Mouse (Mus musculus) left cerebral cortex, postnatal 14 days (tissue): ENCODE data around the gene Lat. TPM values are rescaled to one million over a fixed set of nuclear protein-coding genes. Genes with fewer than 3 reads are reported as not detected.
"Not testable (repeated sequence)": the region's sequence is repeated elsewhere in the genome, so short reads cannot be mapped to it uniquely, and the experiment has no call there.

Experiments used
- DNase-seq, 2 experiments: peaks; one replicate each; pipeline ENCODE4 v3.0.0; 2021 to 2022; ENCODE audit warnings: low spot score in 2 of 2, mixed read lengths in 1 of 2
- intact Hi-C: fragments of 180-260 bp; cut with DNase I; formaldehyde crosslinking; loops from one replicate; pipeline ENCODE4 v1.15.1; 2025
- long read RNA-seq, 2 experiments: library from polyadenylated mRNA; stranded (forward); transcript quantifications; one replicate each; pipeline ENCODE4 v2.0.0; 2021
- total RNA-seq, 2 experiments: library from RNA; stranded (reverse); gene quantifications; 2 replicates each; pipeline ENCODE4 v1.2.3; 2021

The Lat gene
- under 1 TPM; 0.30 to 0.33 TPM for total RNA-seq
- long read RNA-seq, experiment 1, result 0 reads
- long read RNA-seq, experiment 2, result 0 reads

DNA sequence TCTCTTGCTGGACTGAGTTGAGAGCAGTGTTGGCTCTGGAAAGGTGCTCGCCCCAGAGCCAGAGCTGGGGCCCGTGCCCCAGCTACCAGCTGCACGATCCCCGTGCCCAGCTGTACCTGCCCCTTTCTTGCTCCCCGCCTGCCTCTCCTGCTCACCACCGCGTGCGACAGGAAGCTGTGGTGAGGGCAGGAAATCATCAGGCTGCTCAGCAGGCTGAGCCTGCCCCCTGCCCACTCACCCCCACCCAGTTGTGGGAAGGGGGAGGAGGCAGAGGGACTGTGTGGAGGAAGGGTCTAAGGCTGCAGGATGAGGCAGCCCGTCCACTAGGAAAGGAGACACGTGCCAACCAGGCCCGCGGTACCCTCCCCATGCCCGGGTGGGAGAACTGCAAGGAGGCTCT is at the start of gene Lat:
Gene Lat, minus strand, starts transcription at position 178 of the 400 bp plus-strand sequence.
- intact Hi-C loops, result no loop called here

DNA sequence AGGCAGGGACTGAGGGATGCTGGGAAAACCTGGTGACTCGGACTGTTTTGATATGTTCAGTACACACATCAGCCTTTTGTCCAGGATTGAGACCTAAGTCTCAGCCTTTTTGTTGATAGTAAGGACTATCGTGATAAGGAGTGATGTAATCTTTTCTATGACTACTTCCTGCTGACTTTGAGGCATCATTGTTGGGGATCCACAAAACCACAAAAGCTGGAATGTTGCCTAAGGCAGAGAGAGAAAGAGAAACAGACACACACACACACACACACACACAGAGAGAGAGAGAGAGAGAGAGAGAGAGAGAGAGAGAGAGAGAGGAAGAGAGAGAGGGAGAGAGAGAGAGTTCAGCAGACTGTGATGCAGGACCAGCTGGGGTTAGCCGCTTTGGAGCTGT is 49.1 kb upstream of the Lat start:
- DNase-seq, result no peak
- intact Hi-C loops, result no loop called here

More for the DNA sequence above, at the start of gene Lat:
- no peak for DNase-seq

DNA sequence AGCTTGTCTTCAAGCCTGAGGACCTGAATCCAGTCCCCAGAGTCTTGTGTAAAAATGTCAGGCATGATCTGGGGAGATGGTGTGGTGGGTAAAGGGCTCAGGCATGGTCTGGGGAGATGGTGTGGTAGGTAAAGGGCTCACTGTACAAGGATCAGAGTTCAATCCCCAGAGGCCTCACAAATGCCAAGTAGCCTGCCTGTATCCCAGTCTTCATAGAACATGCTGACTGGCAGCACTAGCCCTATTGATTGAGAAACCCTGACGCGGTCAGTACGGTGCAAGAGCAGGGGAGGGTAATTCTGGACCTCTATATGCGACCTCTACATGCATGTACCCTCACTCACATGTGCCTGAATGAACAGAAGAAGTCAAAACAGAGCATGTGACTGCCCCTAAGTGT is 48.2 kb upstream of the Lat start:
- no peak for DNase-seq
- intact Hi-C loops, result no loop called here

- intact Hi-C loops, result no loop called here
- DNase-seq, result no peak
Measured at GRCm38 (mm10) chr7:126417045-126417444, 47.7 kb upstream of the Lat start.

DNA sequence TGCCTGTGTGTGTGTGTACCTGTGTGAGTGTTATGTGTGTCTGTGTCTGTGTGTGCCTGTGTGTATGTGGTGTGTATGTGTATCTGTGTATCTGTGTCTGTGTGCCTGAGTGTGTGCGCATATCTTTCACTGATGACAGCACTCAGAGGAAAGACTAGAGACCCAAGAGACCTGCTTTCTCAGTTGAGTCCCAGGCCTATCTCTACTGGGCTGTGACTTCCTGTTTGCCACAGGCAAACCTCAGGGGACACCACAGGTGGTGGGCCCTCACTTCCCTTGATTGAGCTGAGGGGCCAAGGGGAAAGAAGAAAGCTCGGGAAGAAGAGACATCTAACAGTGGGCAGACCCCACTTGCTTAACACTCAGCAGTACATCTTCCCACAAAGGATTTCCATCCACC is 47.2 kb upstream of the Lat start:
- intact Hi-C loops, result no loop called here
- no peak for DNase-seq

DNA sequence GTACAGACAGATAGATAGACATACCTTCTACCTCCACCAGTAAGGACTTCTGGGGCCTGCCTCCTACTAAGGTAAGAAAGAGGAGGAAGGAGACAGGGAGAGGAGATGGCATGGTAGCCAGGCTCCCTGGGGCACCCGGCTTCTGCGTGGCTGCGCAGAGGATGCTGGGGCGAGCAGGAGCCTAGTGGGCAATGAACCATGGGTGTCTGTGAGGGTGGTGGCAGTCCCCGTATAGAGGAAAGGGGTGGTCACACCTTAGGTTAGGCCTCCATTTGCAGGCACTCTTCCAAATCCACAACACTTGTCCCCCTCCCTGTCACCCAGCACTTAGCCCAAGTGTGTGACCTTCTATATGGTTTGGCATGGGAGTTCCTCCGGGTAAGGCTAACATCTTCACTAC is 45.4 kb upstream of the Lat start, which contains the start of gene Cd19:
Gene Cd19, minus strand, starts transcription at position 165 of the 400 bp plus-strand sequence.
- no peak for DNase-seq
- intact Hi-C loops, result no loop called here

GRCm38 (mm10) chr7:126411061-126411460 is 41.7 kb upstream of the Lat start:
- DNase-seq, result no peak
- intact Hi-C loops, result no loop called here

DNA sequence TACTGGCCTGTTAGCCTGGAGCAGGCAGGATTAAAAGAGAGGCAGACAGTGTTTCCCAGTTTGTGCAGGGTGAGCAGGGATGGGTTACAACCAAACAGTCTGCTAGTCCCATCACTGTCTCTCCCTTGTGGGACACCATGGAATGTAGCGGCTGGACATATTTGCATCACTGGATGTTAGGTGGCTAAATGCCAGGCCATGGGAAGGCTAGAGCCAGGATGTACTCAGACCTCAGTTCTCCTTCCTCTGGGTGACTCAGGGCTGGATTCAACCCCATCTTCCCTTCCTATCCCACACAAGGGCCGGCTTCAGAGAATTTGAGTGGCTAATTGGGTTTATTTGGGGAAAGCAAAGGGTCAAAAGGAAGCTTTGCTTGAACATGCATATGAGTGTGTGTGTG is 39.3 kb upstream of the Lat start:
- DNase-seq, result no peak
- intact Hi-C loops, result loop anchor here (5.0 kb wide), 1 partner anchor 49 kb away; no protein-coding TSS in a partner anchor

DNA sequence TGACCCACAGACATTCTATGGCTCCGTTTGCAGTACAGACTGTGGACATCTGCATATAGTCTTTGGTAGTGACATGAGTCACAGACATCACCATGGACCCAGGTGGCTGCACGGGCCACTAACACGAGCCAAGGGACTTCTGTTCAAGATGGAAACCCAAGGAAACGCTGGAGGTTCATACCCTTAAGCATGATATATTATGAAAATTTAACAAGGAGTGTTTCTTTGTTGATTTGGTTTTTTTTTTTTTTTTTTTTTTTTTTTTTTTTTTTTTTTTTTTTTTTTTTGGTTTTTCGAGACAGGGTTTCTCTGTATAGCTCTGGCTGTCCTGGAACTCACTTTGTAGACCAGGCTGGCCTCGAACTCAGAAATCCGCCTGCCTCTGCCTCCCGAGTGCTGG is 33.1 kb upstream of the Lat start:
- DNase-seq, intact Hi-C loops: not testable (repeated sequence)

GRCm38 (mm10) chr7:126399548-126399947 is 30.2 kb upstream of the Lat start:
- intact Hi-C loops, result loop anchor here (5.0 kb wide), 2 partner anchors 68 to 128 kb away; no protein-coding TSS in a partner anchor
- peak; percentile 69 to 82 for DNase-seq

DNA sequence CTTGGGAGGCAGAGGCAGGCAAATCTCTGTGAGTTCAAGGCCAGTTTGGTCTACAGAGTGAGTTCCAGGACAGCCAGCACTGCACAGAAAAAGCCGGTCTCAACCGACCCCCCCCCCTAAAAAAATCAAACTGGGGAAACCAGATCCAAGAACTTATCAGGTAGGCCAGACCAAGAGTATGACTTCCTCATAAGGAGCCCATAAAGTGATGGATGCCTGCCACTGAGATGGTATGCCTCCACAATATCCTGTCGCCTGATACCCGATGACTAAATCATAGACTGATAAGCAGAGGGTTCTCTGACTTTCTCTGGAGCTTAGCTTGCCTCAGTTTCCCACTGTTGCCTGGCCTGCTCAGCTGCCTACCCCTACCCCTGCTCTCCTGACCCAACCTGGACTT is 28.5 kb upstream of the Lat start:
- no peak for DNase-seq
- intact Hi-C loops, result loop anchor here (5.0 kb wide), 2 partner anchors 69 to 129 kb away; no protein-coding TSS in a partner anchor

DNA sequence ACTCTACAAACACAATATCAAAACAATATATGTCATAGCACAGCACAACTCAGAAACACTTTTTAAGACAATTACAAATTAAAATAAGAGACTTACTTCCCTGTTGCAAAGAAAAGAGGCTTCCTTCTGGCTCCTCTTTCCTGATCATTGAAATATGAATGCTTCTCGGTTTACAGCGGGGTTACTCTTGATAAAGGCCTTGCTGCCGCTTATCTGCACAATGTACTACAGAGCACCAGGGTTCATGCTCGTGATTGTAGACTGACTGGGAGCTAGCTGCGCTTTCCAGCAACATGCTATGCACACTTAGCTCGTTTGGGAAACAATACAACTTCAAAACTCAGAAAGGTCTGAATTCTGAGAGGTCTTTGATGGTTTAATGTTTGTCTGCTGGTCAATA is 27.9 kb upstream of the Lat start:
- intact Hi-C loops, result loop anchor here (5.0 kb wide), 2 partner anchors 70 to 130 kb away; no protein-coding TSS in a partner anchor

DNA sequence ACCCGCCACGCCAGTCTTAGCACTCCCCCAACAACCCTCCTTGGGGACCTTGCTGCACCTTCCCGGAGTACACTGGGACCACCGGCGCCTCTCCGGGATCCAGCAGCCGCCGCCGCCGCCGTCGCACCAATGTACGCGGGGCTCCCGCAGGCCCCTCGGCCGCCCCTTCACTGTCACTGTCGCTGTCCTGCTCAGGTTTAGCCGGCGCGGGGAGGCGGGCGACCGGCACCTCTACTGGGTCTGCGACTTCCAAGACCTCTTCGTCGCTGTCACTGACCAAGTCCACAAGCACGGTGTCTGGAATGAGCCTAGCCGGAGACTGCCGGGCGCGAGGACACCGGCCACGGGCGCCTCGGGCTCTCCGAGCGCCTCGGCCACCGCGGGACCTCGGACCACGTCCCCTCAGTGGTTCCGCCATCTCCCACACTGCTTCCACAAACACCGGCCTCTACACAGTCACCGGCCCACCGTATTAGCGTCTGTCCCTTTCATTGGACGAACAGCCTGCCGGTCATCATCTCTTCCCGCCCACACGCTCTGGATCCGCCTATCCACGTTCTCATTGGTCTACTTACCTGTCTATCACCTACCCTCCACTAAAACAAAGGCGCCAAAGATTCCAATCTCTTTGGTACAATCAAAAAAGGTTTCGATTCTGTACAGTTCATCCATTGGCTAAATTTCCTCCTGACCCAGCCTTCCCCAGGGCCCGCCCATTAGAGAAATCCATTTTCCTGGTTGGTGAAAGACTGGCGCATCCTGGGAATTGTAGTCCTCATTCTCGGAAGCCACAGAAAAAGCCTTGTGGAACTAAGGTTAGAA is 27.1 kb upstream of the Lat start, which contains the start of gene Nfatc2ip:
Gene Nfatc2ip, minus strand, starts transcription at position 440 of the 822 bp plus-strand sequence.
- intact Hi-C loops, result loop anchor here (5.0 kb wide), 2 partner anchors 71 to 131 kb away; no protein-coding TSS in a partner anchor

More for the DNA sequence above, 27.9 kb upstream of the Lat start:
- no peak for DNase-seq

GRCm38 (mm10) chr7:126392086-126392884 is 22.9 kb upstream of the Lat start:
- DNase-seq, intact Hi-C loops: not testable (repeated sequence)

More for the DNA sequence above, 27.1 kb upstream of the Lat start, which contains the start of gene Nfatc2ip:
- peak; percentile 99 for DNase-seq

- intact Hi-C loops, result no loop called here
- DNase-seq, result no peak
Measured at GRCm38 (mm10) chr7:126388185-126388584, 18.8 kb upstream of the Lat start.

DNA sequence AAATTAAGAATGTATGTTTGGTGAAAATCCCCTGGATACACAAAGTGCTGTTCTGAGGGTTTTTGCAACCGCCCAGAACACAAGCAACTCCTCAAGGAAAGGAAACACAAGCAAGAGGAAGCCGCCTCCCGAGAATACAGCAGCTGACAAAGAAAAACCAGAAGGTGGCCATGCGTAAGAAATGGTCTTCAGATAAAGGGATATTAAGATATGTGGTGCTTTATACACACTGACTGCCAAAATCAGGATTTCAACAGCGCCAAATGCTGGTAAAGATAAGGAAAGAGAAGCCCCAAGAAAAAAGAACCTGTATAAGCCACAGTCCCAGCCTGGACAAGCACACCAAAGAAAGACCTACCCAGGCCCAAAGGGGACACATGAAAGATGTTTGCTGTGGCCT is 14.2 kb upstream of the Lat start:
- intact Hi-C loops, result no loop called here

GRCm38 (mm10) chr7:126377278-126378158 is 8.1 kb upstream of the Lat start, which contains the start of gene Spns1:
Gene Spns1 (minus strand): TSS chr7:126377450.
- peak; percentile 99 for DNase-seq
- intact Hi-C loops, result loop anchor here (1.0 to 2.0 kb wide), 2 partner anchors 54 to 117 kb away; no protein-coding TSS in a partner anchor

More for the DNA sequence above, 14.2 kb upstream of the Lat start:
- DNase-seq, result no peak

- no peak for DNase-seq
- intact Hi-C loops, result loop anchor here (1.0 to 2.0 kb wide), 2 partner anchors 54 to 116 kb away; no protein-coding TSS in a partner anchor
Measured at GRCm38 (mm10) chr7:126376903-126377277, 7.5 kb upstream of the Lat start.

GRCm38 (mm10) chr7:126375012-126375411 is 5.6 kb upstream of the Lat start:
- intact Hi-C loops, result no loop called here
- no peak for DNase-seq
